Mouse (Mus musculus): ENCODE data around the gene Ifnar2. TPM values are rescaled to one million over a fixed set of nuclear protein-coding genes. Genes with fewer than 3 reads are reported as not detected.
"Not testable (repeated sequence)": the region's sequence is repeated elsewhere in the genome, so short reads cannot be mapped to it uniquely, and the experiment has no call there.

The Ifnar2 gene
- polyA plus RNA-seq, 1 experiment from 2014 or later = 39.5 TPM

GRCm38 (mm10) chr16:91416357-91416756 lies 43.8 kb downstream of the Ifnar2 start:
- no peak for ATAC-seq (ENCODE audit: low FRiP score, low read depth)
- WGBS = 93% methylated on average over 6 of the region's 6 CpGs
- no peak overlapping the region for H3K4me2 ChIP-seq
- H3K4me1 ChIP-seq (replicated peaks) = no peaks in the 10 kb centered on the region
- H3K27ac ChIP-seq (replicated peaks) = no peak overlapping the region
- H3K9me3 ChIP-seq = no peaks in the 10 kb centered on the region
- H3K36me3 ChIP-seq = no peaks in the 10 kb centered on the region
- no peak overlapping the region for H3K9ac ChIP-seq
- no peak overlapping the region for H3K4me3 ChIP-seq
- H3K27me3 ChIP-seq = no peaks in the 10 kb centered on the region

- ATAC-seq (ENCODE audit: low FRiP score, low read depth) = no peak
- Histone ChIP-seq H3K4me3 (no peak overlapping the region), H3K4me1 (replicated peaks) (no peaks in the 10 kb centered on the region), H3K4me2 (no peak overlapping the region), H3K27ac (replicated peaks) (no peak overlapping the region), H3K36me3 (no peaks in the 10 kb centered on the region), H3K27me3 (no peaks in the 10 kb centered on the region), H3K9me3 (no peaks in the 10 kb centered on the region), H3K9ac (no peak overlapping the region)
- 80% methylated on average over 7 of the region's 7 CpGs for WGBS
Measured at GRCm38 (mm10) chr16:91416938-91417337, 44.4 kb downstream of the Ifnar2 start.

DNA sequence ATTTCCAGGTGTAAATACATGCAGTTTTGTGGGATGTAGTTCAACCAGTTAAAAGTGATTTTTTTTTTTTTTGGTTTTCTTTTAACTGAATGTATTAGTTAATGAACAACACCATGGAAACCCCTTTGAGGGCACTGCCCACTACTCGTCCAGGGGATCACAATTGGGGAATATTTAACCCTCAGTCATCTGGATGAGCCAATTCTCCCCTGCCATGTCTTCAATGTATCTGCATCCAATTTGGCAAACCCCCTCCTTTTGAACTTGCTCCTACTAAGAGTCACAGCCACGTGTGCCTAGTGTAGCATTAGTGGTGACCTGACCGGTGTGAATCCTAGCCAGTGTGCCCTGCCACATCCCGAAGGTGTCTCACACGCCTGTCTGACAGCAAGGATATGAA lies 45.9 kb downstream of the Ifnar2 start:
- no peaks in the 10 kb centered on the region for H3K27me3 ChIP-seq
- H3K27ac ChIP-seq (replicated peaks) = no peak overlapping the region
- no peaks in the 10 kb centered on the region for H3K4me1 ChIP-seq (replicated peaks)
- no peak overlapping the region for H3K9ac ChIP-seq
- WGBS = 69% methylated on average over 5 of the region's 5 CpGs
- H3K9me3 ChIP-seq = no peaks in the 10 kb centered on the region
- H3K4me3 ChIP-seq = no peak overlapping the region
- ATAC-seq (ENCODE audit: low FRiP score, low read depth) = no peak
- no peaks in the 10 kb centered on the region for H3K36me3 ChIP-seq
- H3K4me2 ChIP-seq = no peak overlapping the region

DNA sequence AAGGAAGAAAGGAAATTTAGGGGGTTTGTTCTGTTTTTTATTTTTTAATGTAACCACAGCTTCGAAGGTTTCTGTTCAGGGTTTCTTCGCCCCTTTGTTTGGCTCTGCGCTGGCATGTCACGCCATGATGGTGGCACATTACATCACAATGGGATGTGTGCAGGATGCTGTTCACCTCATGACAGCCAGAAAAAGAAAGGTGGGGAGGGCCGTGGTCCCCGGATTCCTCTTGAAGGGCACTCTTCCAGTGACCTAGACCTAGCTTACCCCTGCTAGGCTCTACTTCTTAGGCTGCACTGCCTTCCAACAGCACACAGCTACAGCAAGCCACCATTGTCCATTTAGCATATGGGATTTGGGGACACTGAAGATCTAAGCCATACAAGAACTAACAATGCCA lies 53.2 kb downstream of the Ifnar2 start:
- WGBS = 87% methylated on average over 6 of the region's 6 CpGs
- no peaks in the 10 kb centered on the region for H3K27me3 ChIP-seq
- no peak overlapping the region for H3K9ac ChIP-seq
- no peak overlapping the region for H3K4me2 ChIP-seq
- no peak overlapping the region for H3K4me3 ChIP-seq
- no peaks in the 10 kb centered on the region for H3K9me3 ChIP-seq
- no peaks in the 10 kb centered on the region for H3K4me1 ChIP-seq (replicated peaks)
- H3K36me3 ChIP-seq = no peaks in the 10 kb centered on the region
- no peak overlapping the region for H3K27ac ChIP-seq (replicated peaks)
- no peak for ATAC-seq (ENCODE audit: low FRiP score, low read depth)

DNA sequence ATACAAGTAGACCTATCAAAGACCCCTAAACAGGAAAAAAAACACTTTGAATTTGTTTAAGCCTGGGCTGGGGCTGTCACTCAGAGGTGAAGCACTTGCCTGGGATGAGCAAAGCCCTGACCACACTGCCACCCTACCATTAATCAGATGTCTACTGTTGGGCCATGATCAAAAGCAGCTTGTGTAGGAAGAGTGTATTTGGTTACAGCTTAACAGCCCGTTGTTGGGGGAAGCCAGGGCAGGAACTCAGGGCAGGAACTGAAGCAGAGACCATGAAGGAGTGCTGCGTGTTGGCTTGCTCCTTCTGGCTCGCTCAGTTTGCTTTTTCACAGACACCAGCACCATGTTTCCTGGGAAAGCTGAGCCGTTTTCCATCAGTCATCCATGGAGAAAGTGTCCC lies 54.0 kb downstream of the Ifnar2 start:
- 86% methylated on average over 4 of the region's 4 CpGs for WGBS
- H3K27me3 ChIP-seq = no peaks in the 10 kb centered on the region

GRCm38 (mm10) chr16:91427461-91427860 lies 54.9 kb downstream of the Ifnar2 start:
- ATAC-seq (ENCODE audit: low FRiP score, low read depth) = no peak
- H3K4me1 ChIP-seq (replicated peaks) = no peaks in the 10 kb centered on the region
- 82% methylated on average over 5 of the region's 5 CpGs for WGBS

More for the DNA sequence above, 54.0 kb downstream of the Ifnar2 start:
- Histone ChIP-seq H3K9ac (no peak overlapping the region), H3K9me3 (no peaks in the 10 kb centered on the region), H3K4me1 (replicated peaks) (no peaks in the 10 kb centered on the region), H3K4me2 (no peak overlapping the region), H3K4me3 (no peak overlapping the region), H3K27ac (replicated peaks) (no peak overlapping the region), H3K36me3 (no peaks in the 10 kb centered on the region)
- ATAC-seq (ENCODE audit: low FRiP score, low read depth) = no peak

GRCm38 (mm10) chr16:91428259-91428865 lies 55.8 kb downstream of the Ifnar2 start:
- Histone ChIP-seq H3K9me3 (no peaks in the 10 kb centered on the region), H3K4me3 (no peak overlapping the region), H3K27me3 (no peaks in the 10 kb centered on the region), H3K36me3 (no peaks in the 10 kb centered on the region), H3K4me1 (replicated peaks) (no peaks in the 10 kb centered on the region), H3K4me2 (no peak overlapping the region), H3K27ac (replicated peaks) (no peak overlapping the region), H3K9ac (no peak overlapping the region)
- 85% methylated on average over 8 of the region's 8 CpGs for WGBS
- ATAC-seq (ENCODE audit: low FRiP score, low read depth) = no peak

More at GRCm38 (mm10) chr16:91427461-91427860, 54.9 kb downstream of the Ifnar2 start:
- Histone ChIP-seq H3K36me3 (no peaks in the 10 kb centered on the region), H3K27me3 (no peaks in the 10 kb centered on the region), H3K27ac (replicated peaks) (no peak overlapping the region), H3K4me2 (no peak overlapping the region), H3K4me3 (no peak overlapping the region), H3K9me3 (no peaks in the 10 kb centered on the region), H3K9ac (no peak overlapping the region)

DNA sequence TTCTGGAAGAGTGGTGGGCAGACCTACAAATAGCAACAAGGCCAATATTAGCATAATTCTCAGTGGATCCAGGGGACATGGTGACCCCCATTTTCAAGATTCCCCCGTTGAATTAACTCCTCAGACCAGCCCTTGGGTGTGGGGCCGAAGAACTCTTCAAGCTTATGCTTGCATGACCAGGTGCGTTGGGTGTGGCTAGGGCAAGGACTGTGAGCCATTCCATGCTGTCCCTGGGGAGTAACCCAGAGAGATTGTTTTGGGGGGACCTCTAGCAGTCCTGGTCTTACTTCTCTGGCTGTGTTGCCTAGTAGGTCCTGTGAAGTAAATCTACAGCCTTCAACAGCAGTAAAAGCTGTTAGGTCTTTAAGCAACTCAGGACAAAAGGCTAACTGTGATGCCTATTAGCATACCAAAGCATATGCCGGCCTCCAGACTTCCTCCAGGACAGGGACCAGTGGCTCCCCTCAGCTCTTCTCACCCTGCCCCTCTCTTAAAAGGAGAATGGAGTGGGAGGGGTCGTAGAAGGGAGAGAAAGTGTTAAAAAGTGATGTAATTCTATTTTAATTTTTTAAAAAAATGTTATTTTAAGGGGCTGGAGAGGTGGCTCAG lies 60.2 kb downstream of the Ifnar2 start:
- 36% methylated on average over 5 of the region's 5 CpGs for WGBS
- H3K4me3 ChIP-seq = no peak overlapping the region
- H3K36me3 ChIP-seq = no peaks in the 10 kb centered on the region
- H3K9ac ChIP-seq = no peak overlapping the region
- ATAC-seq (ENCODE audit: low FRiP score, low read depth) = no peak
- no peak overlapping the region for H3K27ac ChIP-seq (replicated peaks)
- H3K27me3 ChIP-seq = no peaks in the 10 kb centered on the region
- H3K4me2 ChIP-seq = no peak overlapping the region
- no peaks in the 10 kb centered on the region for H3K4me1 ChIP-seq (replicated peaks)
- H3K9me3 ChIP-seq = no peaks in the 10 kb centered on the region

DNA sequence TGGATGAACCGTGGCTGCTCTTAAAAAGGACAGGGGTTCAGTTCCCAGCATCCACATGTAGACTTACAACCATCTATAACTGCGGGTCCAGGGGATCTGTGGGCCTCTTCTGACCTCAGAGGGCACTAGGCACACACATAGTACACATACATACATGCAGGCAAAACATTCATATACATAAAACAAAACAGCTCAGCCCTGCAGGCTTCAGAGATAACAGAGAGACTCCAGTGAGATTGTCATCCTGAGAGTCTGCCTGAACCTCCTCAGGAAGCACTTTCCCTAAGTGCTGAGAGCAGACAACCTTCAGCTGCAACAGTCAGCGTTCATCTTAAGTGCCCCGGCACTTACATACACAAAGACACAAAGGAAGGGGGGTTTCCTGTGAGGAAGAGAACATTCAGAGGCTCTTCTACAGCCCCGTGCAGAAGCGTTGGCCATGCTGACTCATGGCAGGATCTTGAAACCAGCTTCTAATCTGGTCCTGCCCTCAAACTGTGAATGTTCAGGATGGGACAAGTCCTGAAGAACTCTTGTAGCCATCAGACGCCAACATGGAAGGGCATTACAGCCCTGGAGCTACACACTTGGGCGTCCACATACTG lies 60.8 kb downstream of the Ifnar2 start:
- Histone ChIP-seq H3K36me3 (no peaks in the 10 kb centered on the region), H3K27ac (replicated peaks) (no peak overlapping the region), H3K4me3 (no peak overlapping the region), H3K9ac (no peak overlapping the region), H3K9me3 (no peaks in the 10 kb centered on the region), H3K27me3 (no peaks in the 10 kb centered on the region), H3K4me2 (no peak overlapping the region), H3K4me1 (replicated peaks) (no peaks in the 10 kb centered on the region)
- WGBS = 60% methylated on average over 8 of the region's 8 CpGs
- no peak for ATAC-seq (ENCODE audit: low FRiP score, low read depth)

DNA sequence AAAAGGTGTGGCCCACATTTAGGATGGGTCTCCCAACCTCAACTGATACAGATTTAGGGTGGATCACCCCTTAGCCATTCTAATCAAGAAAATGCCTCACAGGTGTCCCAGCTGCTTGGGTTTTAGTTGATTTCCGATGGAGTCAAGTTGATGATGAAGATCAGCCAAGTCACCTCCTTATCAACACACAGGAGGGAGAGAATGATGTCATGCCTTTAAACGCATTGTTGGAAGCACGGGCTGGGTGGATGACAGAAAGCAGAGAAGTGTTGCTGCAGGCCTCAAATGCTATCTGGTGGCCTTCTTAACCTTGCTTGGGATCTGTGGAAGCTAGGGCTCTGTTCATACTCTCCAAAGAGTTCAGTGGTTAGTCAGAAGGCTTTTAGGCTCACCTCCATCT lies 61.5 kb downstream of the Ifnar2 start:
- no peak overlapping the region for H3K4me2 ChIP-seq
- no peaks in the 10 kb centered on the region for H3K9me3 ChIP-seq
- no peak for ATAC-seq (ENCODE audit: low FRiP score, low read depth)
- no peak overlapping the region for H3K9ac ChIP-seq
- H3K27me3 ChIP-seq = no peaks in the 10 kb centered on the region
- no peaks in the 10 kb centered on the region for H3K4me1 ChIP-seq (replicated peaks)
- WGBS = 92% methylated on average over 3 of the region's 3 CpGs
- no peak overlapping the region for H3K4me3 ChIP-seq
- no peak overlapping the region for H3K27ac ChIP-seq (replicated peaks)
- H3K36me3 ChIP-seq = no peaks in the 10 kb centered on the region

DNA sequence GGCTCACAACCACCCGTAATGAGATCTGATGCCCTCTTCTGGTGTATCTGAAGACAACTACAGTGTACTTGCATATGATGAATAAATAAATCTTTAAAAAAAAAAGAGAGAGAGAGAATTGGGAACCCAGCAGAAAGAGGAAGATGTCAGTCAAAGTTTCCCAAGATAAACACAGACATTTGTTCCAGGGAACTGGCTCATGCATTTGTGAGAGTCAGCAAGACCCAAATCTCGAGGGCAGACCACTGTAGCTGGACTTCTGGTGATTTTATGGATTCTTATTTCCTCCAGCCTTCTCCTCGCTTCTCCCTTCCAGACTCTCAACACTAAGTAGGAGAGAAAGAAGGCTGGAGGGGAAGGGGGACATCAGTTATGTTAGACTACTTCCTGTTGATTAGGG lies 65.5 kb downstream of the Ifnar2 start:
- no peaks in the 10 kb centered on the region for H3K36me3 ChIP-seq
- H3K9me3 ChIP-seq = no peaks in the 10 kb centered on the region
- no peaks in the 10 kb centered on the region for H3K27me3 ChIP-seq
- 75% methylated on average over 3 of the region's 3 CpGs for WGBS
- H3K4me2 ChIP-seq = no peak overlapping the region
- no peak overlapping the region for H3K27ac ChIP-seq (replicated peaks)
- H3K4me3 ChIP-seq = no peak overlapping the region
- H3K9ac ChIP-seq = no peak overlapping the region
- ATAC-seq (ENCODE audit: low FRiP score, low read depth) = no peak
- no peaks in the 10 kb centered on the region for H3K4me1 ChIP-seq (replicated peaks)

DNA sequence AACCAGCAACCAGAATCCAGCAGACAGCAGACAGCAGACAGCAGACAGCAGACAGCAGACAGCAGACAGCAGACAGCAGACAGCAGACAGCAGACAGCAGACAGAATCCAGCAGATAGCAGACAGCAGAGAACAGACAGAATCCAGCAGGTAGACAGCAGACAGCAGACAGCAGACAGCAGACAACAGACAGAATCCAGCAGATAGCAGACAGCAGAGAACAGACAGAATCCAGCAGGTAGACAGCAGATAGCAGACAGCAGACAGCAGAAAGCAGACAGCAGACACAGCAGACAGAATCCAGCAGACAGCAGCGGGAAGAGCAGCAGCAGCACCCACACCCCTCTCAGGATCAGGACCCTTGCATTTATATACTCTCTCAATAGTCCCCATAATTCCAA lies 66.0 kb downstream of the Ifnar2 start:
- not testable (repeated sequence) for H3K9me3 ChIP-seq; H3K4me1 ChIP-seq (replicated peaks); H3K27me3 ChIP-seq; ATAC-seq (ENCODE audit: low FRiP score, low read depth); H3K9ac ChIP-seq; H3K4me3 ChIP-seq; H3K4me2 ChIP-seq; H3K36me3 ChIP-seq; H3K27ac ChIP-seq (replicated peaks)
- 81% methylated on average over 1 of the region's 1 CpGs for WGBS

Data from hindbrain, embryonic 15.5 days (tissue).